Mouse (Mus musculus): ENCODE data around the gene Olfr516. TPM values are rescaled to one million over a fixed set of nuclear protein-coding genes. Genes with fewer than 3 reads are reported as not detected.
A peak's percentile ranks its signal among the peaks of the same experiment; 100 is the strongest.
"Not testable (repeated sequence)": the region's sequence is repeated elsewhere in the genome, so short reads cannot be mapped to it uniquely, and the experiment has no call there.

Olfr516 gene
- polyA plus RNA-seq (2015; fragmentation: Nextera tagmentation; extraction: Ambion mirVana), result not detected in 2 replicates

GRCm38 (mm10) chr7:108850429-108850828 is at the start of gene Olfr516:
Olfr516 (minus strand) TSS chr7:108850529.
- no peaks in the 10 kb centered on the region for H3K36me3 ChIP-seq (ENCODE audit: insufficient read depth, low read length)
- no peak within 1 kb of the TSS for H3K27ac ChIP-seq (ENCODE audit: low read length)
- H3K27me3 ChIP-seq (ENCODE audit: insufficient read depth, low read length), result no peaks in the 10 kb centered on the region
- WGBS, result 91% methylated on average over 2 of the region's 2 CpGs
- H3K4me3 ChIP-seq (ENCODE audit: low read length), result no peak within 1 kb of the TSS
- H3K9me3 ChIP-seq (ENCODE audit: low read length), result no peaks in the 10 kb centered on the region
- H3K9ac ChIP-seq (replicated peaks; ENCODE audit: low read length), result no peak within 1 kb of the TSS
- no peaks in the 10 kb centered on the region for H3K4me1 ChIP-seq (ENCODE audit: insufficient read depth, low read length)
- ATAC-seq (ENCODE audit: low FRiP score, low TSS enrichment), result no peak
- H3K4me2 ChIP-seq (replicated peaks; ENCODE audit: low read depth, low read length), result no peak within 1 kb of the TSS

- 89% methylated on average over 5 of the region's 5 CpGs for WGBS
- H3K27me3 ChIP-seq (ENCODE audit: insufficient read depth, low read length), result no peaks in the 10 kb centered on the region
- ATAC-seq (ENCODE audit: low FRiP score, low TSS enrichment), result no peak
- H3K4me1 ChIP-seq (ENCODE audit: insufficient read depth, low read length), result no peaks in the 10 kb centered on the region
- H3K9me3 ChIP-seq (ENCODE audit: low read length), result no peaks in the 10 kb centered on the region
- H3K27ac ChIP-seq (ENCODE audit: low read length), result no peak within 1 kb of the TSS
- H3K36me3 ChIP-seq (ENCODE audit: insufficient read depth, low read length), result no peaks in the 10 kb centered on the region
- no peak within 1 kb of the TSS for H3K4me2 ChIP-seq (replicated peaks; ENCODE audit: low read depth, low read length)
- no peak within 1 kb of the TSS for H3K9ac ChIP-seq (replicated peaks; ENCODE audit: low read length)
- H3K4me3 ChIP-seq (ENCODE audit: low read length), result no peak within 1 kb of the TSS
Measured at GRCm38 (mm10) chr7:108894320-108894719, 44.0 kb upstream of the Olfr516 start, which contains the start of gene Olfr519. Olfr519 (minus strand) TSS chr7:108894420.

- Histone ChIP-seq H3K36me3 (ENCODE audit: insufficient read depth, low read length) (no peaks in the 10 kb centered on the region), H3K27me3 (ENCODE audit: insufficient read depth, low read length) (no peaks in the 10 kb centered on the region), H3K4me1 (ENCODE audit: insufficient read depth, low read length) (no peaks in the 10 kb centered on the region), H3K4me3 (ENCODE audit: low read length) (no peak within 1 kb of the TSS), H3K9me3 (ENCODE audit: low read length) (no peaks in the 10 kb centered on the region), H3K4me2 (replicated peaks; ENCODE audit: low read depth, low read length) (no peak within 1 kb of the TSS), H3K27ac (ENCODE audit: low read length) (no peak within 1 kb of the TSS), H3K9ac (replicated peaks; ENCODE audit: low read length) (no peak within 1 kb of the TSS)
- ATAC-seq (ENCODE audit: low FRiP score, low TSS enrichment), result no peak
- WGBS, result 84% methylated on average over 4 of the region's 4 CpGs
Measured at GRCm38 (mm10) chr7:108884906-108885305, 34.6 kb upstream of the Olfr516 start, which contains the start of gene Olfr518. Olfr518 (minus strand) TSS chr7:108885006.

GRCm38 (mm10) chr7:108872279-108872678 is 21.9 kb upstream of the Olfr516 start, which contains the start of gene Olfr517:
Olfr517 (minus strand) TSS chr7:108872379.
- H3K9ac ChIP-seq (replicated peaks; ENCODE audit: low read length), result no peak within 1 kb of the TSS
- WGBS, result 69% methylated on average over 2 of the region's 2 CpGs
- no peak within 1 kb of the TSS for H3K4me2 ChIP-seq (replicated peaks; ENCODE audit: low read depth, low read length)
- no peak within 1 kb of the TSS for H3K27ac ChIP-seq (ENCODE audit: low read length)
- H3K36me3 ChIP-seq (ENCODE audit: insufficient read depth, low read length), result no peaks in the 10 kb centered on the region
- no peak for ATAC-seq (ENCODE audit: low FRiP score, low TSS enrichment)
- no peaks in the 10 kb centered on the region for H3K4me1 ChIP-seq (ENCODE audit: insufficient read depth, low read length)
- H3K27me3 ChIP-seq (ENCODE audit: insufficient read depth, low read length), result no peaks in the 10 kb centered on the region
- no peak within 1 kb of the TSS for H3K4me3 ChIP-seq (ENCODE audit: low read length)
- H3K9me3 ChIP-seq (ENCODE audit: low read length), result no peaks in the 10 kb centered on the region

GRCm38 (mm10) chr7:108825897-108826296 is 24.4 kb downstream of the Olfr516 start, which contains the start of gene Olfr514:
Olfr514 (minus strand) TSS chr7:108825997.
- Histone ChIP-seq H3K9me3 (ENCODE audit: low read length) (peaks cover 4% of the 10 kb centered on the region; the same call in 1 of the 2 replicates), H3K4me2 (replicated peaks; ENCODE audit: low read depth, low read length) (no peak within 1 kb of the TSS), H3K4me1 (ENCODE audit: insufficient read depth, low read length) (no peaks in the 10 kb centered on the region), H3K4me3 (ENCODE audit: low read length) (no peak within 1 kb of the TSS), H3K27ac (ENCODE audit: low read length) (no peak within 1 kb of the TSS), H3K27me3 (ENCODE audit: insufficient read depth, low read length) (no peaks in the 10 kb centered on the region), H3K36me3 (ENCODE audit: insufficient read depth, low read length) (no peaks in the 10 kb centered on the region), H3K9ac (replicated peaks; ENCODE audit: low read length) (no peak within 1 kb of the TSS)
- no peak for ATAC-seq (ENCODE audit: low FRiP score, low TSS enrichment)

GRCm38 (mm10) chr7:108814593-108815215 is 35.6 kb downstream of the Olfr516 start:
- not testable (repeated sequence) for H3K27ac ChIP-seq (ENCODE audit: low read length); H3K27me3 ChIP-seq (ENCODE audit: insufficient read depth, low read length); H3K4me3 ChIP-seq (ENCODE audit: low read length); H3K4me2 ChIP-seq (replicated peaks; ENCODE audit: low read depth, low read length); ATAC-seq (ENCODE audit: low FRiP score, low TSS enrichment); H3K4me1 ChIP-seq (ENCODE audit: insufficient read depth, low read length); H3K36me3 ChIP-seq (ENCODE audit: insufficient read depth, low read length); H3K9me3 ChIP-seq (ENCODE audit: low read length); H3K9ac ChIP-seq (replicated peaks; ENCODE audit: low read length)
- WGBS, result 44% methylated on average over 5 of the region's 5 CpGs

GRCm38 (mm10) chr7:108797205-108797933 is 53.0 kb downstream of the Olfr516 start:
- H3K27ac ChIP-seq (ENCODE audit: low read length), result 0 out of 2 replicates have a peak overlapping the region, but pooled peaks have one; percentile 7

More at GRCm38 (mm10) chr7:108797205-108797933, 53.0 kb downstream of the Olfr516 start:
- no peaks in the 10 kb centered on the region for H3K9me3 ChIP-seq (ENCODE audit: low read length)
- WGBS, result 31% methylated on average over 1 of the region's 1 CpGs
- no peaks in the 10 kb centered on the region for H3K27me3 ChIP-seq (ENCODE audit: insufficient read depth, low read length)
- no peak overlapping the region for H3K4me2 ChIP-seq (replicated peaks; ENCODE audit: low read depth, low read length)
- H3K4me3 ChIP-seq (ENCODE audit: low read length), result no peak overlapping the region
- H3K9ac ChIP-seq (replicated peaks; ENCODE audit: low read length), result no peak overlapping the region
- H3K4me1 ChIP-seq (ENCODE audit: insufficient read depth, low read length), result no peaks in the 10 kb centered on the region
- peak; percentile 73; the same call in 1 of the 2 replicates for ATAC-seq (ENCODE audit: low FRiP score, low TSS enrichment)
- no peaks in the 10 kb centered on the region for H3K36me3 ChIP-seq (ENCODE audit: insufficient read depth, low read length)

Other genes starting within 250 kb of the Olfr516 start
- not detected in 2 replicates for gene Olfr506, start 239.7 kb downstream of the Olfr516 start, polyA plus RNA-seq (2015; fragmentation: Nextera tagmentation; extraction: Ambion mirVana)
- gene Olfr507, start 228.7 kb downstream of the Olfr516 start, polyA plus RNA-seq (2015; fragmentation: Nextera tagmentation; extraction: Ambion mirVana), result not detected in 2 replicates
- not detected in 2 replicates for gene Olfr508, start 220.5 kb downstream of the Olfr516 start, polyA plus RNA-seq (2015; fragmentation: Nextera tagmentation; extraction: Ambion mirVana)
- not detected in 2 replicates for gene Olfr509, start 198.6 kb downstream of the Olfr516 start, polyA plus RNA-seq (2015; fragmentation: Nextera tagmentation; extraction: Ambion mirVana)
- gene Olfr510, start 184.1 kb downstream of the Olfr516 start, polyA plus RNA-seq (2015; fragmentation: Nextera tagmentation; extraction: Ambion mirVana), result not detected in 2 replicates
- gene Olfr512, start 137.2 kb downstream of the Olfr516 start, polyA plus RNA-seq (2015; fragmentation: Nextera tagmentation; extraction: Ambion mirVana), result not detected in 2 replicates
- gene Olfr513, start 99.6 kb downstream of the Olfr516 start, polyA plus RNA-seq (2015; fragmentation: Nextera tagmentation; extraction: Ambion mirVana), result not detected in 2 replicates
- not detected in 2 replicates for gene Olfr514, start 24.5 kb downstream of the Olfr516 start, polyA plus RNA-seq (2015; fragmentation: Nextera tagmentation; extraction: Ambion mirVana)
- not detected in 2 replicates for gene Olfr517, start 21.9 kb upstream of the Olfr516 start, polyA plus RNA-seq (2015; fragmentation: Nextera tagmentation; extraction: Ambion mirVana)
- not detected in 2 replicates for gene Olfr518, start 34.5 kb upstream of the Olfr516 start, polyA plus RNA-seq (2015; fragmentation: Nextera tagmentation; extraction: Ambion mirVana)
- not detected in 2 replicates for gene Olfr519, start 43.9 kb upstream of the Olfr516 start, polyA plus RNA-seq (2015; fragmentation: Nextera tagmentation; extraction: Ambion mirVana)
- 0.04 and 0.07 TPM in 2 replicates for gene Nlrp10, start 79.6 kb upstream of the Olfr516 start, polyA plus RNA-seq (2015; fragmentation: Nextera tagmentation; extraction: Ambion mirVana)
- gene Eif3f, start 83.9 kb upstream of the Olfr516 start, polyA plus RNA-seq (2015; fragmentation: Nextera tagmentation; extraction: Ambion mirVana), result 80.0 and 88.3 TPM in 2 replicates
- 1.00 and 1.7 TPM in 2 replicates for gene Tub, start 99.8 kb upstream of the Olfr516 start, polyA plus RNA-seq (2015; fragmentation: Nextera tagmentation; extraction: Ambion mirVana)
- 0.79 and 2.2 TPM in 2 replicates for gene Ric3, start 232.8 kb upstream of the Olfr516 start, polyA plus RNA-seq (2015; fragmentation: Nextera tagmentation; extraction: Ambion mirVana)